Mouse (Mus musculus) lung, postnatal 0 days (tissue): ENCODE data around the gene Gna12. TPM values are rescaled to one million over a fixed set of nuclear protein-coding genes. Genes with fewer than 3 reads are reported as not detected.

Source experiments
- ATAC-seq: fragments of 200-750 bp; cut with Nextera tagmentation; 2 replicates; pipeline ENCODE4 v1.8.0; 2017; ENCODE audit warnings: moderate library complexity
- DNase-seq: peaks from one replicate; pipeline ENCODE4 v3.0.0-alpha.2; 2016; ENCODE audit warnings: low spot score
- H3K27ac ChIP-seq: fragments of 300-500 bp; sonication (generic); 2 replicates; pipeline ENCODE4 v1.5.1; 2014; ENCODE audit warnings: antibody characterized with exemption, mild to moderate bottlenecking, low read length, mixed read lengths
- H3K27me3 ChIP-seq: fragments of 300-500 bp; sonication (generic); replicated peaks from 2 replicates; pipeline ENCODE4 v1.6.1; 2014; ENCODE audit warnings: low read length, mixed read lengths; ENCODE audit not compliant: insufficient read depth
- H3K36me3 ChIP-seq: fragments of 300-500 bp; sonication (generic); 2 replicates; pipeline ENCODE4 v1.6.1; 2014; ENCODE audit warnings: low read length, mixed read lengths; ENCODE audit not compliant: insufficient read depth
- H3K4me1 ChIP-seq: fragments of 300-500 bp; sonication (generic); 2 replicates; pipeline ENCODE4 v1.6.1; 2014; ENCODE audit warnings: antibody characterized with exemption, low read depth, low read length, mixed read lengths; ENCODE audit not compliant: insufficient read depth
- H3K4me2 ChIP-seq: fragments of 300-500 bp; sonication (generic); replicated peaks from 2 replicates; pipeline ENCODE4 v1.6.1; 2014; ENCODE audit warnings: low read depth, mild to moderate bottlenecking, low read length, moderate library complexity, mixed read lengths
- H3K4me3 ChIP-seq: fragments of 300-500 bp; sonication (generic); 2 replicates; pipeline ENCODE4 v1.5.1; 2014; ENCODE audit warnings: low read depth, low read length
- H3K9ac ChIP-seq: fragments of 300-500 bp; sonication (generic); replicated peaks from 2 replicates; pipeline ENCODE4 v1.6.1; 2014; ENCODE audit warnings: low read depth, mild to moderate bottlenecking
- H3K9me3 ChIP-seq: fragments of 300-500 bp; sonication (generic); 2 replicates; pipeline ENCODE4 v1.6.1; 2016; ENCODE audit warnings: low read length, mixed read lengths
- CTCF ChIP-seq: IDR thresholded peaks from 2 replicates; pipeline ENCODE4 v1.5.1; 2016; ENCODE audit warnings: antibody characterized with exemption, mild to moderate bottlenecking
- EP300 ChIP-seq: IDR thresholded peaks from 2 replicates; pipeline ENCODE4 v1.6.1; 2016; ENCODE audit warnings: antibody characterized with exemption, mild to moderate bottlenecking, control low read depth
- WGBS: fragments of 180-500 bp; shearing (Covaris S2); extraction: QIAGEN DNeasy Blood & Tissue Kit; methylation state at CpG from one replicate; pipeline ENCODE4 v1.1.7; 2014; 5-methylcytosine and 5-hydroxymethylcytosine counted together
- polyA plus RNA-seq: library from polyadenylated mRNA; unstranded; fragments of >200 nt; fragmentation: Nextera tagmentation; extraction: Ambion mirVana; gene quantifications from 2 replicates; pipeline ENCODE4 v1.2.1, GENCODE M21; 2015

Gene Gna12
- polyA plus RNA-seq, 1 experiment from 2014 or later: 25.4 TPM

DNA sequence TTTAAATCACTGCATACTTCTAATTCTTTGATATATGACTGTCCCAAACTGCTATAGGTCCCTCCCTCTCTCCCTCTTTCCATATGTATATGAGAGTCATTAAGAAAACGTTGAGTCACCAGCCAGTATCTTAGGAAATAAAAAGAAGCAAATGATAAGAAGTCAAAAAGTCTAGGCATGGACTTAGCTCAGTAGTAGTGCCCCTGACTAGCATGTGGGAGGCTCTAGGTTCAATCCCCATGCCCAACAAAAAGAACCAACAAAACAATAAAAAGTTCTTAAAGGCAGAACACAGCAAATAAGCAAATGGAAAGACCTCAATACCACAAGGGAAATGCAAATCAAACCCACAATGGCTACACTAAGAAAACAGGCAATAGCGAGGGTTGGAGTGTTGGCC, 18.8 kb downstream of the Gna12 start:
- Histone ChIP-seq H3K36me3 (no peaks in the 10 kb centered on the region), H3K9me3 (no peaks in the 10 kb centered on the region), H3K27me3 (no peaks in the 10 kb centered on the region), H3K4me3 (no peak overlapping the region), H3K4me2 (no peak overlapping the region), H3K4me1 (peaks cover 28% of the 10 kb centered on the region), H3K27ac (no peak overlapping the region), H3K9ac (no peak overlapping the region)
- WGBS: 43% methylated on average over 2 of the region's 2 CpGs
- no peak for TF ChIP-seq CTCF
- no peak for TF ChIP-seq EP300
- DNase-seq (no peak), ATAC-seq (no peak)

DNA sequence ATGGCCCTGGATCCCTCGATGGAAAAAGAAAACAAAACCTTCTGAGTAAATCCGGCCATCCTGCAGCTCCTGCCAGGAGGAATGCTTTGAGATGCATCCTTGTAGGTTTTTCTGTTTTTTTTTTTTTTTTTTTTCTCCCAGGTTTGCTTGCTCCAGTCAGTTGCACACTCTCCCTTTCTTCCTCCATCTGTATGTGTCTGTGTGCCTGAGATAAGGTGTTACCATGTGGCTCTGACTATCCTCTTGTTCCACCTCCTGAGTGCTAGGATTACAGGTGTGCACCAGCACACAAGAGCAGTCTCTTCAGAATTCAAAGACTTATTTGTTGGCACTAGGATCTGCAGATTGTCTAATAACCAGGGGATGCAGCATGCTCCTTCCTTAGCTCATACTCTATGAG, 23.3 kb downstream of the Gna12 start:
- ATAC-seq (no peak), DNase-seq (no peak)
- Histone ChIP-seq H3K36me3 (no peaks in the 10 kb centered on the region), H3K27ac (no peak overlapping the region), H3K9ac (no peak overlapping the region), H3K4me1 (peaks cover 20% of the 10 kb centered on the region), H3K9me3 (no peaks in the 10 kb centered on the region), H3K27me3 (no peaks in the 10 kb centered on the region), H3K4me3 (no peak overlapping the region), H3K4me2 (no peak overlapping the region)
- 28% methylated on average over 2 of the region's 2 CpGs for WGBS
- TF ChIP-seq EP300: no peak
- no peak for TF ChIP-seq CTCF

DNA sequence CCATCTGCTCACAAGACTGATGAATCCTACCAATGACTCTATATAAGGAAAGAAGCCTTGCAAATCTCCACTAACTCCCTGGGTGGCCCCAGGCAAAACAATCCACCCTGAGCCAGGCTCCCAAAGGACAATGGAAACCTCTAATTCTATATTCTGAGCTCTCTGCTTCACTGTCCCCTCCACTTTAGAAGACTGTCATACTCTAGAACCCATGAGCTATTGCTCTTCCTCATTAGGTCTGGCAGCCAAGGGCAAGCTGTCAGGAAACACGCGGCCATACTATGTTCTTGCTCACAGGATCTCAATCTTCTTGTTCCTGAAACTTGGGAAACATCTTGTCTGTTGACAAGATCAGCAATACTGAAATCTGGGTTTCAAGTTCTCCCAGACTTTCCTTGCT, 24.0 kb downstream of the Gna12 start:
- ATAC-seq: no peak
- no peak for TF ChIP-seq CTCF
- TF ChIP-seq EP300: no peak
- 75% methylated on average over 2 of the region's 2 CpGs for WGBS

DNA sequence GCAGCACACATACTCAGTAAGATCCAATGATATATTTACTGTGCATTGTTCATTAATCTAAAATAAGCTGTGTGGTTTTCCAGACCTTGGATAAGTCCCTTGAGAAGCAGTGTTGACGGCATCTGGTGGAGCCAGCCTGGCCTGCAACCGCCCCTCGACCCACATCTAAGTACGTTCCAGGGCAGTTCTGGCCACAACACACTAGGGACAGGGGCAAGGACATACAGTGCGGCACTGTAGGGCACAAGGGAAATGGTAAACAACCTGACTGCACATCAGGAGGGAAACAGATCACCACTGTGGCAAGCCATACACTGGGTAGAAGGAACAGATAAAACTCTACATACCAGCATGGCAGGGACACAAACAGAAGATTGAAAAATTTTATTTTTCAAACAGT, 28.4 kb downstream of the Gna12 start:
- Histone ChIP-seq H3K4me2 (no peak overlapping the region), H3K36me3 (no peaks in the 10 kb centered on the region), H3K27me3 (no peaks in the 10 kb centered on the region), H3K4me1 (peaks cover 10% of the 10 kb centered on the region), H3K9me3 (no peaks in the 10 kb centered on the region), H3K9ac (no peak overlapping the region), H3K4me3 (no peak overlapping the region), H3K27ac (no peak overlapping the region)
- no peak for TF ChIP-seq EP300
- TF ChIP-seq CTCF: no peak
- no peak for DNase-seq
- WGBS: 85% methylated on average over 5 of the region's 5 CpGs
- no peak for ATAC-seq

More for the DNA sequence above, 24.0 kb downstream of the Gna12 start:
- Histone ChIP-seq H3K27me3 (no peaks in the 10 kb centered on the region), H3K36me3 (no peaks in the 10 kb centered on the region), H3K27ac (no peak overlapping the region), H3K9ac (no peak overlapping the region), H3K9me3 (no peaks in the 10 kb centered on the region), H3K4me1 (peaks cover 16% of the 10 kb centered on the region), H3K4me3 (no peak overlapping the region), H3K4me2 (no peak overlapping the region)
- no peak for DNase-seq

DNA sequence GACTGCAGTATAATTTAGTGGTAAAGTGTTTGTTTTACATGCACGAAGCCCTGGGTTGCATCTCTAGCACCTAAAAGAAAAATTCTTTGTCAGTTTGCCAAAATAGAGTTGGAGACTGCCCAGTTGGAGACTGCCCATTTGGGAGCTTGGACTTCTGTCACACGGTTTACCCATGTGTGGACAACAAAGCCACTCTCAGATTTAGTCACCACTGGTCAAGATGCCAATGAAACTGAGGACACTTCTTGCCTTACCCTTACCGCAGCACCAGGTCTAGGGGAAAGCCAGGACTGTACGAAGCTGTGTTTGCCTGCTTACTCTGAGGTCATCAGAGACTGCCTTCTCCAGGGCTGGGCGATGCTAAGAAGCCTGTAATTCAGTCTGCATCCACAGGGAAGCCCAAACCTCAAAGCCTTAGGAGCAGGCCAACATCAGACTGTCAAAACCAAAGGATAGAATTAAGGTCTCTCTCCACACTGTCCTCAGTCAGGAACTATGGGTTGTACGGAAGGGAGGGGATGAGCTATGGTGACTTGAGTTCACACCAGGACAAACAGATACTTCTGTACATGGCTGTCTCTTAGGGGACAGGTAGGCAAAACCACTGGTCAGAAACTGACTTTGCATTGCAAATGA, 29.8 kb downstream of the Gna12 start:
- H3K9me3 ChIP-seq: no peaks in the 10 kb centered on the region
- H3K4me3 ChIP-seq: no peak overlapping the region
- no peak overlapping the region for H3K4me2 ChIP-seq
- ATAC-seq (peak; percentile 78), DNase-seq (peak; percentile 70)
- peaks cover 4% of the 10 kb centered on the region; the same call in 1 of the 2 replicates for H3K4me1 ChIP-seq
- no peaks in the 10 kb centered on the region for H3K36me3 ChIP-seq
- no peaks in the 10 kb centered on the region for H3K27me3 ChIP-seq
- peak; percentile 43 for TF ChIP-seq CTCF
- TF ChIP-seq EP300: no peak
- H3K9ac ChIP-seq: no peak overlapping the region
- 40% methylated on average over 6 of the region's 6 CpGs for WGBS
- H3K27ac ChIP-seq: no peak overlapping the region

DNA sequence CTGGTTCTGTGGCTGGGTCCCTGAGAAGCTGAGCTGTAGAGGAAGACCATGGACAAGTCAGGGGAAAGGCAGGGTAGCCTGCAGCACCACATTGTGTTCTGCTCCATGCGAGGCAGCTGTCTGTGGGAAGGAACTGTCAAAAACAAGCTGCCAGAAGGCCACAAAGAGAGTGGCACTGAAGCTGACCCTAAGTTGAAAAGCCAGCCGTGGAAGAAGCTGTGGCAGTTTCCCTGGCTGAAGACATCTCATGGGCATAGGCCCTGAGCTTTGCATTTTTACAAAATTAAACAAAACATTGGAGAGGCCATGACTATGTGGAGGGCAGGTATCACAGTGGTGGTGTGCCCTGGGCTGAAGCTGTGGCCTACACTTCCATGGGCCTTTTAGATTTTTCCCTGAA, 31.0 kb downstream of the Gna12 start:
- peaks cover 10% of the 10 kb centered on the region for H3K4me1 ChIP-seq
- H3K36me3 ChIP-seq: no peaks in the 10 kb centered on the region
- H3K9me3 ChIP-seq: no peaks in the 10 kb centered on the region
- no peak overlapping the region for H3K9ac ChIP-seq
- TF ChIP-seq EP300: no peak
- no peak for TF ChIP-seq CTCF
- ATAC-seq (no peak), DNase-seq (no peak)
- H3K27ac ChIP-seq: no peak overlapping the region
- H3K4me3 ChIP-seq: no peak overlapping the region
- no peak overlapping the region for H3K4me2 ChIP-seq
- 67% methylated on average over 2 of the region's 2 CpGs for WGBS
- H3K27me3 ChIP-seq: no peaks in the 10 kb centered on the region

DNA sequence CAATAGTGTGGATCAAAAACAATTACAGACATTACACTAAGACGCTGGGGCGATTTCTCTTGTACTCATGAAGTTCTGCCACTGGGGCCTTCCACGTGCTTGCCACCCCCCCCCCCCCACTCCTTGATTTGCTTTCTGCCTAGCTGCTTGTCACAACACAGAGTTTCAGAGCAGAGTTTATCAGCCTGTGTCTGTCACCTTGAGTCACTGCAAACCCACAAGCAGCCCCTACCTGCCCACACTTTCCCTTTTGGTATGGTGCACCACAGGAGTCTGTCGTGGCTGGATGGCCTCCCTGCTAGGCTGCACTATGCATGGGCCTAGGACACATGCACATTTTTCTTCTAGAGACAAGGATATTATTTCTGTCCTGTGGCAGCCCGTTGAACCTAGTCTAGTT, 31.5 kb downstream of the Gna12 start:
- Histone ChIP-seq H3K27ac (no peak overlapping the region), H3K9me3 (no peaks in the 10 kb centered on the region), H3K36me3 (no peaks in the 10 kb centered on the region), H3K4me1 (peaks cover 10% of the 10 kb centered on the region), H3K9ac (no peak overlapping the region), H3K4me3 (no peak overlapping the region), H3K4me2 (no peak overlapping the region), H3K27me3 (no peaks in the 10 kb centered on the region)
- DNase-seq: no peak
- no peak for ATAC-seq
- TF ChIP-seq CTCF (no peak), EP300 (no peak)
- 63% methylated on average over 5 of the region's 5 CpGs for WGBS
